Mouse (Mus musculus): ENCODE measurements at regions not wholly inside any gene's neighbourhood (a gene's known extent, or its start where the extent isn't known, plus 50 kb on each side); places are given as distances from the start of the nearest gene placed in this dataset.

- Histone ChIP-seq H3K79me3 (ENCODE audit: low read depth) (no peaks in the 10 kb centered on the region), H3K27me3 (ENCODE audit: control insufficient read depth, insufficient read depth, insufficient read length) (no peaks in the 10 kb centered on the region)
These were observed 702.4 kb downstream of the Efna5 start for GRCm38 (mm10) chr17:62178612-62179210.

DNA sequence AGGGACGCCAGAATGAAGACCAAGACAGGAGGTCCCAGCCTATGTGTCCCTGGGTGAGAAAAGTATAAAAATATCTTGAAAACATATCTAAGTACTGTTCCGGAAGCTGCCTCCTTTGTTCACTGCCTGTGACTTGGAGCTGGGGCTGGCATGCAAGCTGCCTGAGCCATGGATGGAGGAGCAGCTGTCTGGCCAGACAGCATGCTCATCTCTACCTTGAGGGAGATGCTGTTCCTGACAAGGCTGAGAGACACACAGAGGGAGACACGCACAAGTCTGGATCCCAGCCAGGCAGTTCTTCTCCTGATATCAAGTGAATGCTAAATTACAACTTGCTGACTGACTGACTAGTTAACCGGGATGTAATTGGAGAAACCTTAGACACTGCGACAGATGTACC, 704.8 kb downstream of the Efna5 start:
- no peaks in the 10 kb centered on the region for H3K27me3 ChIP-seq (ENCODE audit: control insufficient read depth, insufficient read depth, insufficient read length)
- no peaks in the 10 kb centered on the region for H3K79me3 ChIP-seq (ENCODE audit: low read depth)
- no peaks in the 10 kb centered on the region for H3K36me3 ChIP-seq (ENCODE audit: control insufficient read depth, insufficient read depth)
- no peak overlapping the region for H3ac ChIP-seq (ENCODE audit: control insufficient read depth, insufficient read length, low read depth)
- no peaks in the 10 kb centered on the region for H3K79me2 ChIP-seq (ENCODE audit: control insufficient read depth, insufficient read depth)
- TF ChIP-seq MYOD1 (IDR thresholded peaks at IDR 0.05; ENCODE audit: control insufficient read depth, insufficient read length, low read depth) (no peak), CTCF (IDR thresholded peaks at IDR 0.05; ENCODE audit: control insufficient read depth, insufficient read depth, insufficient read length) (no peak), CEBPB (IDR thresholded peaks at IDR 0.05; ENCODE audit: low read depth) (no peak), MYOG (IDR thresholded peaks at IDR 0.05; ENCODE audit: control insufficient read depth, extremely low read depth, insufficient read length) (no peak), FOSL1 (IDR thresholded peaks at IDR 0.05; ENCODE audit: insufficient read depth, low read length, poor library complexity, severe bottlenecking) (no peak), MAX (IDR thresholded peaks at IDR 0.05) (no peak), USF1 (IDR thresholded peaks at IDR 0.05; ENCODE audit: low read depth) (no peak)
- H3K4me3 ChIP-seq (ENCODE audit: insufficient read depth, poor library complexity, severe bottlenecking) = no peak overlapping the region

More at GRCm38 (mm10) chr17:62178612-62179210, 702.4 kb downstream of the Efna5 start:
- Histone ChIP-seq H3K36me3 (ENCODE audit: control insufficient read depth, insufficient read depth) (no peaks in the 10 kb centered on the region), H3K79me2 (ENCODE audit: control insufficient read depth, insufficient read depth) (no peaks in the 10 kb centered on the region), H3ac (ENCODE audit: control insufficient read depth, insufficient read length, low read depth) (no peak overlapping the region), H3K4me3 (ENCODE audit: insufficient read depth, poor library complexity, severe bottlenecking) (no peak overlapping the region)
- TF ChIP-seq CTCF (IDR thresholded peaks at IDR 0.05; ENCODE audit: control insufficient read depth, insufficient read depth, insufficient read length) (no peak), FOSL1 (IDR thresholded peaks at IDR 0.05; ENCODE audit: insufficient read depth, low read length, poor library complexity, severe bottlenecking) (no peak), MYOD1 (IDR thresholded peaks at IDR 0.05; ENCODE audit: control insufficient read depth, insufficient read length, low read depth) (no peak), CEBPB (IDR thresholded peaks at IDR 0.05; ENCODE audit: low read depth) (no peak)

- TF ChIP-seq MAX (IDR thresholded peaks at IDR 0.05) = no peak
- TF ChIP-seq FOSL1 (IDR thresholded peaks at IDR 0.05; ENCODE audit: insufficient read depth, low read length, poor library complexity, severe bottlenecking) = no peak
- no peak for TF ChIP-seq CEBPB (IDR thresholded peaks at IDR 0.05; ENCODE audit: low read depth)
- TF ChIP-seq MYOD1 (IDR thresholded peaks at IDR 0.05; ENCODE audit: control insufficient read depth, insufficient read length, low read depth) = no peak
- no peak for TF ChIP-seq MYOG (IDR thresholded peaks at IDR 0.05; ENCODE audit: control insufficient read depth, extremely low read depth, insufficient read length)
- TF ChIP-seq CTCF (IDR thresholded peaks at IDR 0.05; ENCODE audit: control insufficient read depth, insufficient read depth, insufficient read length) = no peak
- TF ChIP-seq USF1 (IDR thresholded peaks at IDR 0.05; ENCODE audit: low read depth) = no peak
These were observed 708.8 kb downstream of the Efna5 start for GRCm38 (mm10) chr17:62172305-62172704.

GRCm38 (mm10) chr17:62171532-62171931, 709.6 kb downstream of the Efna5 start:
- H3K4me3 ChIP-seq (ENCODE audit: insufficient read depth, poor library complexity, severe bottlenecking) = no peak overlapping the region
- no peaks in the 10 kb centered on the region for H3K27me3 ChIP-seq (ENCODE audit: control insufficient read depth, insufficient read depth, insufficient read length)
- TF ChIP-seq MYOG (IDR thresholded peaks at IDR 0.05; ENCODE audit: control insufficient read depth, extremely low read depth, insufficient read length) (no peak), MYOD1 (IDR thresholded peaks at IDR 0.05; ENCODE audit: control insufficient read depth, insufficient read length, low read depth) (no peak), FOSL1 (IDR thresholded peaks at IDR 0.05; ENCODE audit: insufficient read depth, low read length, poor library complexity, severe bottlenecking) (no peak), CEBPB (IDR thresholded peaks at IDR 0.05; ENCODE audit: low read depth) (no peak), MAX (IDR thresholded peaks at IDR 0.05) (no peak)
- H3K36me3 ChIP-seq (ENCODE audit: control insufficient read depth, insufficient read depth) = no peaks in the 10 kb centered on the region
- H3K79me3 ChIP-seq (ENCODE audit: low read depth) = no peaks in the 10 kb centered on the region
- H3ac ChIP-seq (ENCODE audit: control insufficient read depth, insufficient read length, low read depth) = no peak overlapping the region
- no peaks in the 10 kb centered on the region for H3K79me2 ChIP-seq (ENCODE audit: control insufficient read depth, insufficient read depth)

More at GRCm38 (mm10) chr17:62172305-62172704, 708.8 kb downstream of the Efna5 start:
- H3K79me2 ChIP-seq (ENCODE audit: control insufficient read depth, insufficient read depth) = no peaks in the 10 kb centered on the region
- no peaks in the 10 kb centered on the region for H3K27me3 ChIP-seq (ENCODE audit: control insufficient read depth, insufficient read depth, insufficient read length)
- no peaks in the 10 kb centered on the region for H3K79me3 ChIP-seq (ENCODE audit: low read depth)
- no peaks in the 10 kb centered on the region for H3K36me3 ChIP-seq (ENCODE audit: control insufficient read depth, insufficient read depth)
- H3ac ChIP-seq (ENCODE audit: control insufficient read depth, insufficient read length, low read depth) = no peak overlapping the region
- H3K4me3 ChIP-seq (ENCODE audit: insufficient read depth, poor library complexity, severe bottlenecking) = no peak overlapping the region

GRCm38 (mm10) chr17:62161457-62161856, 719.7 kb downstream of the Efna5 start:
- no peaks in the 10 kb centered on the region for H3K79me3 ChIP-seq (ENCODE audit: low read depth)
- H3K4me3 ChIP-seq (ENCODE audit: insufficient read depth, poor library complexity, severe bottlenecking) = no peak overlapping the region
- TF ChIP-seq MAX (IDR thresholded peaks at IDR 0.05) (no peak), CEBPB (IDR thresholded peaks at IDR 0.05; ENCODE audit: low read depth) (no peak), USF1 (IDR thresholded peaks at IDR 0.05; ENCODE audit: low read depth) (no peak)
- H3K27me3 ChIP-seq (ENCODE audit: control insufficient read depth, insufficient read depth, insufficient read length) = no peaks in the 10 kb centered on the region
- H3K79me2 ChIP-seq (ENCODE audit: control insufficient read depth, insufficient read depth) = no peaks in the 10 kb centered on the region
- no peak overlapping the region for H3ac ChIP-seq (ENCODE audit: control insufficient read depth, insufficient read length, low read depth)
- no peaks in the 10 kb centered on the region for H3K36me3 ChIP-seq (ENCODE audit: control insufficient read depth, insufficient read depth)

DNA sequence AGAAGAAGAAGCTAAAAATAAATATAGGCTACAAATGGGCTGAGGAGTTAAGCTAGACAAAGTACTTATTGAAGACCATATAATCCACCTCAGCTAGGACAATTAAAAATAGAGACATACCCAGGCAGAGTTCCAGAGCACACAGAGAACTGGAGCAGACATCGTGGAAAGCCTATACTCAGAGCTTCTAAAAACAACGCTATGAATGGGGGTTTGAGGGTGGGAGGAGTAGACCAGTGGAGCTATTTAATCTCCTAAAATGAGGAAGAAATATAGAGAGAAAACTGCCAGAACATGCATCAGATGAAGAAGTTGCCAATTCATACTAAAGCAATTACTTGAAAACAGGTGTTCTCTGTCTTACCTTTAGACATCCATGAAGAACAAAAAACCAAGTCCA, 720.8 kb downstream of the Efna5 start:
- H3K79me2 ChIP-seq (ENCODE audit: control insufficient read depth, insufficient read depth) = no peaks in the 10 kb centered on the region
- H3ac ChIP-seq (ENCODE audit: control insufficient read depth, insufficient read length, low read depth) = no peak overlapping the region
- no peaks in the 10 kb centered on the region for H3K27me3 ChIP-seq (ENCODE audit: control insufficient read depth, insufficient read depth, insufficient read length)
- H3K4me3 ChIP-seq (ENCODE audit: insufficient read depth, poor library complexity, severe bottlenecking) = no peak overlapping the region
- H3K79me3 ChIP-seq (ENCODE audit: low read depth) = no peaks in the 10 kb centered on the region
- H3K36me3 ChIP-seq (ENCODE audit: control insufficient read depth, insufficient read depth) = no peaks in the 10 kb centered on the region
- TF ChIP-seq MYOG (IDR thresholded peaks at IDR 0.05; ENCODE audit: control insufficient read depth, extremely low read depth, insufficient read length) = no peak
- no peak for TF ChIP-seq CTCF (IDR thresholded peaks at IDR 0.05; ENCODE audit: control insufficient read depth, insufficient read depth, insufficient read length)
- no peak for TF ChIP-seq USF1 (IDR thresholded peaks at IDR 0.05; ENCODE audit: low read depth)
- TF ChIP-seq FOSL1 (IDR thresholded peaks at IDR 0.05; ENCODE audit: insufficient read depth, low read length, poor library complexity, severe bottlenecking) = no peak
- TF ChIP-seq MAX (IDR thresholded peaks at IDR 0.05) = no peak
- no peak for TF ChIP-seq CEBPB (IDR thresholded peaks at IDR 0.05; ENCODE audit: low read depth)
- TF ChIP-seq MYOD1 (IDR thresholded peaks at IDR 0.05; ENCODE audit: control insufficient read depth, insufficient read length, low read depth) = no peak
